Mouse (Mus musculus) thymus, postnatal 36 days (tissue): Measurements from ENCODE around the gene Usp24.

Experiments used
- DNase-seq, 2 experiments: peaks; one replicate each; pipeline ENCODE4 v3.0.0; 2022; ENCODE audit warnings: mixed read lengths in 2 of 2

Gene Usp24

DNA sequence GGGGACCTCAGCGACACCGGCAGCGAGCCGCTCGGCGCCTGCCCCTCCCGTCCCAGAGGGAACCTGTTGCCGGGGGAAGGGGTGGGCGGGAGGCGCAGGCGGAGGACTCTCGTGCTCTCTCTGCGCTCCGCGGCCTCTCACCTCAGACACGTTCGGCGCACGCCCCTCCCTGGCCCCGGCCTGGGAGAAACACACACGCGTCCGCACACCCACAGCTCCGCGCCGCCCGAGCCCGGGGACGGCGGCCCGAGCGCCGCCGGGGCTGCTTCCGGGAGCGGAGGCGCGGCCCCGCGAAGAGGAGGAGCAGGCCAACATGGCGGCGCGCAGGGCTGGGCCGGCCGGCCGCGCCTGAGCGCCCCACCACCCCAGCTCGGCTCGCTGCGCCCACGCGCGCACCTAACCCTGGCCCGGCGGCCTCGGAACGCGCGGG lies at the start of gene Usp24:
Gene Usp24, plus strand, starts transcription at position 293 of the 430 bp plus-strand sequence.
- peak; percentile 81 to 85 for DNase-seq

DNA sequence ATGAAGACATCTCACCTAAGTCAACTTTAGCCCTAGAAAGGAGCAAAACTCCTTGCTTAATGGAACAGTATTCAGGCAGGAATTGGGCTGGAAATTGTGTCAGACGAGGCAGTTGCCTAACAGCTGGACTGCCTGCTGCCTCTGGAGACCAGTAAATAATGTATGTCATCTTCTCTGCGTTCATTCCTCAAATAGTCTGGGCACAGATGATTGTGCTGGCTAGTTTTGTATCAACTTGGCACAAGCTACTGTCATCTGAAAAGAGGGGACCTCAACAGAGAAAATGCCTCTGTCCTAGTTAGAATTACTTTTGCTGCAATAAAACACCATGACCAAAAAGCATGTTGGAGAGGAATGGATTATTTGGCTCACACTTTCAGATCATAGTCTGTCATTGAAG lies 39.1 kb upstream of the Usp24 start:
- no peak for DNase-seq

DNA sequence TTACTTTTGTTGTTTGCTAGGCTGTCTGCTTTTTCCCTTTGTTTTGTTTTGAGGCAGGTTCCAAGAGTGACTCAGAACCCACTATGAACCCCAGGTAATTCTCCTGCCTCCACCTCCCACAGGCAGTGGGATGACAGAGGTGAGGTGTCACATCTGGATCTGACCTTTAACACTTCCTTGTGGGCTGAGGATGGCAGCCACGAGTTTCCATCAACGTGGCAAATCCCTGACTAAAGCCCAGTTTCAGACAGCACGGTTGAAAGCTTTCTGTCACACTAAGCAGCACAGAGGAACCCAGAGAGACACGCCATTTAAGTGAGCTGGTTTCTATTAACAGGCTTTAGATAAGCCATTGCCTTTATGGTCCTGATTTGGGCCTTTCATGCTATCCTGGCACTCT lies 36.8 kb upstream of the Usp24 start:
- no peak for DNase-seq

DNA sequence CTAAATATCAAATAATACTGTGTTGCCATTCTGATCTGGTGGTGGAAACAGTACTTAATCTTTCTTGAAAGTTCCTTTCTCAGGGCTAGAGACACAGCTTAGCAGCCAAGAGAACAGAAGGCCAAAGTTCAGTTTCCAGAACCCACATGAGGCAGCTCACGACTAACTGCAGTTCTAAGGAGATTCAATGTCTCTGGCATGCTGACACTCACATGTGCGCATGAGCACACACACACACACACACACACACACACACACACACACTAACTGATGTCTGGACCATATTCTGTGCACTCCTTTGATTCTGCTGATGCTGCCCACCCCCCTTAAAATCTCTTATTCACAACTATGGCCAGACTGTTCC lies 34.9 kb upstream of the Usp24 start:
- no peak for DNase-seq

DNA sequence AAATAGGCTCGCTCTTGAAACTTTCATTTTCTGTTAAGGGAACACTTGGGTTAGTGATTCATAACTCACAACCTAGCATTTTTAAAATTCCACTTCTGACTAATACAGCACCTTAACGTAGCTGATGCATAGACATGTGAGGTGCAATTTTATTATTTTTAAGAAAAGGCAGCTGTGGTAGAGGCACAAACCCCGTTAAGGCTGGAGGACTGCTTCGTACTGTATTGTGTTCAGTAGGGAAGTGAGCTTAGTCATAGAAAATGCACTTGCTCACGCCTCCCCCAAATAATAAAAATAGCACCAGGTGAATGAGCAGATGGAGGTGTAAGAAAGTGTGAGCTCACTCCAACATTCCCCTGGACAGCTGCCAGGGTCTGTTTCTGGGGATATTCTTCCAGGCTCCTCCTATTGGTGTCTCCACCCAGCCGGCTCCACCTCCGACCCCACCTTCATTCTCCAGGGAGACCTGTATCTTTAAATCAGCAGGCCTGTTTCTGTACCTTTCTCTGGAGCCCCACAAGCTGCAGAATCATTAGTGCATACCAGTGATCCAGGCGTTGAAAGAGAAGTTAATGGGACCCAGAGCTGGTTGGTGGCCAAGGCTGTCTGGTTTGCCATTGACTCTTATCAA lies 34.4 kb upstream of the Usp24 start:
- no peak for DNase-seq

DNA sequence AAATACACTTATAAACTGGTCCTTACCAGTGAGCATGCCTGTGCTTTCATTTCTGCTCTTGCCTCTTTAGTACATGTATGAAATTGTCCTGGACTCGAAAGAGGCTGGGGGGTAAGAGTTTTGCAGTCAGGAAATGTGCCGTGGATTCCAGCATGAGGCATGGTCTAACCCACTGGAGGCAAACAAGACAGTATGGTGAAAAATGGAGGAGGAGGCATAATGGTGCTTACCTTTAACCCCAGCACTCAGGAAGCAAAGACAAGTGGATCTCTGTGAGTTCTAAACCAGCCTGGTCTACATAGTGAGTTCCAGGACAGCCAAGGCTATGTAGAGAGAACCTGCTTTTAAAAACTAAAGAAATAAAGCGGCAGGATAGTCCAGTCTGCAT lies 33.9 kb upstream of the Usp24 start:
- DNase-seq, result no peak

DNA sequence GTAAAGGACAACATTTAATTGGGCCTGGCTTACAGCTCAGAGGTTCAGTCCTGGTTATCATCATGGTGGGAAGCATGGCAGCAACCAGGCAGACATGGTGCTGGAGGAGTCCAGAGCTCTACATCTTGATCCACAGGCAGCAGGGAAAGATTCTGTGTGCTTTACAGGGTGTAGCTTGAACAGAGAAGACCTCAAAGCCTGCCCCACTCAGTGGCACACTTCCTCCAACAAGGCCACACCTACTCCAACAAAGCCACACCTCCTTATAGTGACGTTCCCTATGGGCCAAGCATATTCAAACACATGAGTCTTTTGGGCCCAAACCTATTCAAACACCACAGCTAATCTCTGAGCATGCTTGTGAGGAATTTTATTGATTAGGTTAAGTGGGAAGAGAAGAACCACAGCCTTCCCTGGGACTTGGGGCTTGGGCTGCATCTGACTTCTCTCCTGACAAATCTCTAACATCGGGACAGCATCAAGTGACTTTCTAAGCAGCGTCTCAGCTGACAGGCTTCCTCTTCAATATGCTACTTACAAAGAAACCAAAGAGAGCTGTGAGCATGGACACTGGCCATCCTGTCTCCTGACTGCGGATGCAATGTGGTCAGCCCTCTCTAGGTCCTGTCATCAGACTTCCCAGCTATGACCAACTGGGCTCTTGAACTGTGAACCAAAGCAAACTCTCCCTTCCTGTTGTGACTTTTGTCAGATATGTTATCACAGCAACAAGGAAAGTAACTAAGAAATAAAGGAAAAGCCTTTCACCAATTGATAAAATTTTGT lies 28.9 kb upstream of the Usp24 start:
- DNase-seq, result no peak

DNA sequence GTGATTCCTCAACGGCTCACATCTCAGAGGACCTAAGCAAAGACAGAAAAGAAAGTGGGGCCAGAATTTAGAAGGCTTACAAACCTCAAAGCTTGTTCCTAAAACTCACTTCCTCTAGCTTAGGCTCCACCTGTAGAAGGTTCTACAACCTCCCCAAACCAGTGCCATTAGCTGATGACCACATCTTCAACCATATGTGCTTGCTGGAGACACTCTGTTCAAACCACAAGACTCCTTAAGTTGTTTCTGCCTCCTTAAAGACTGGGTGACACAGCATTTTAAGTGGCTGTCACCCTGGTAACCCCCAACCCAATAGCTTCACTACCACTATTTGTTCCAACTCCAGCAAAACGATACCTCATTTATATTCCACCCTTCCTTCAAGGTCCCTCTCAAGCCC lies 25.8 kb upstream of the Usp24 start:
- no peak for DNase-seq

DNA sequence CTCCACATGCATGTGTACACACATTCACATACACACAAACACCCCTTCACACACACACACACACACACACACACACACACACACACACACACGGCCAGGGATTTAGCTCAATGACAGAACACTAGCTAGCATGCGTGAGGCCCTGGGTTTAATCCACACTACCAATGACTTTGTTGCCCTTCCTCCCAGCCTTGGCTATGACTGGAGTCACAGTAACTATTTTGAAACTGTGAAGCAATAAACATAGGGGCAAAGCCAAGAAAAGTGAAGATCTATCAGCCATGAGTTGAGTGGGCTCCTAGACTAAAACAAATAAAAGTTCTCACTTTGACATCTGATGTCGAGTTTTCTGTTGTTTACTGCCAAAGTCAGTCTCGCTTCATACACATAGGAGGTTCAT lies 23.2 kb upstream of the Usp24 start:
- DNase-seq, result no peak

DNA sequence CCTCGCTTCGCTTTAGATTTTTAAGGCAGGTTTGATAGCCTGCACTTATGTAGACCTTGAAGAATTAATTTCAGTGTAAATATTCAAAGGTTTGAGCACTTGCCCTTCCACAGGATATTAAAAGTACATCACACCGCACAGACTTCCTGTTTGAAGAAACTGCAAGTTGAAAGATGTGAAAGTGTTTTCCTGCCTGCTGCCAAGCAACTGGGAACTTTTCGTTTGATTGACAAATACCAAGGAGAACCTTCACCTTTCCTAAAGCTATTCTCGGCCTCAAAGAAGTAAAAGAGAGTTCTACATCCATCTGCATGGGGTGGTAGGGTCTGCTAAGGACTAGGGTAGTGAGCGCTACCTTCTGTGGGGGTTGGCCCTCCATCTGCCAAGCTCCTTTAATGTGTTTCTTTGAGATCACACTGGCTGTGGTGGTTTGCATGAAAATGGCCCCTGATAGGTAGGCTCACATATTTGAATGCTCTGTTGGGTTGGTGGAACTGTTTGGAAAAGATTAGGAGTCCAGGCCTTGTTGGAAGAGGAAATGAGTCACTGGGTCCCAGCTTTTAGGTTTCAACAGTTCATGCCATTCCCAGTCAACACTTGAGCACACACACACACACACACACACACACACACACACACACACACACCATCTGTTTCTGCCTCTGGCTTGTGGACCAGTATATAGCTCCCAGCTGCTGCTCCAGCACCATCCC lies 22.5 kb upstream of the Usp24 start:
- DNase-seq, result peak in 1 of 2 experiments; percentile 18

DNA sequence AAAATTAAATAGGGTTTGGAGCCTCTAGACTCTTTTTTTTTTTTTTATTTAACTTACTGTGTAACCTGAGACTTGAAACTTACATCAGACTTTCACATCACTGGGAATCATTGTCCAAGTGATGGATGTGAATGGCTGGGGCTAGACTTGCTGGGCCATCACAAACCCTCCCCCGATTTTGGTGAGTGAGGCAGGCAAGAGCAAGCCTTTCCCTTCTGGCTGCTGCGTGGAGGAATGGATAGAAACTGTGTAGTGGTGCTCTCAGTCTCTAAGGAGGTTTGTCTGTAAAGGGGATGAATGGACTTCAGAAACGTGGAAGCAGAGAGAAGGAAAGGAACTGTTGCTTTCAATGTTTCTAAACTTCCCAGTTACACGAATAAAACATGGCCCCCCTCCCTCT lies 20.3 kb upstream of the Usp24 start:
- no peak for DNase-seq

DNA sequence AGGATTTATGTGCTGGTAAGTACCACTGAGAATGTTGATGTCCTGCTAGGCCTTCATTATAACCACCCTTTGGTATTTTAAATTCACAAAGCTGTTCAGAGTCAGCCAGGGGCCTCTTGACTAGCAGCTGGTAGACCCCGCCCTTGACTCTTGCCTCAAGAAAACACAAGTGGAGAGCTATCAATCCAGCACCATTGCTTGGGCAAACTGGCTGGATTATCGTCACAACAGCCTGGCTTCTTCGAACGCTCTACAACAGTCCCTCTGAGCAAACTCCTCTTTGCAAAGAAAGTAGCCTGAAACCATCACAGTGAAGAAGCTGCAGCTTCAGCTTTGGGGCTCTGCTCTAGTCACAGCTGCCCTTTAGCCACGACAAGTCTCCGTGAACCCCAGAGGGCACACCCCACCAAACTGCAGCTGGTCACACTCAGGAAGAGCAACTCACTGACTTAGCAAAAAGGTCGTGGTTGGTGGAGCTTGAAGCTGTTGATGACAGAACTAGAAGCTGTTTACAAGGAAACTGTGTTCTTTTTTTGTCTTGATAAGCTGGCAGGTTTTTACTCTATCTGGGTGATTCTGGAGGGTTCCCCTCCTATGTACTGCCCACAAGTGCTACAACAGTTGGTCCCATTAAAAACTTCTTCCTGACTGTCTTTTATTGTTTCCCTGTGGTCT lies 19.5 kb upstream of the Usp24 start:
- no peak for DNase-seq

DNA sequence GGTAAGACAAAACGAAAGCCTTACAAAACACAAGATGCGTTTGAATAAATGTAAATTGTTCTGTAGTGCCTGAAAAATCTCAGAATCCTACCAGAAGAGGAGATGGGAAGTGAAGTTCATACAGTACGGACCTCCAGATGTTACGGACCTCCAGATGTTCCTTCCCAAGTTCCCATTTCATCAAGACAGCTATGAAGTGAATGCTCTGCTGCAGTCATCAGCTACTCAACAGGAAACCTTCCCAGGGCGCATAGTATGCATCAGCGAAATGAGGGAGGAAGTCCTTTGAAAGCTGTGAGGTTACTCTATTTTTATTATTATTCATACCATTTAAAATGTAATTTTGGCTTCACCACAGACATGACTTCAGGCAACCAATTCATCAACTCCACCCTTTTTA lies 14.7 kb upstream of the Usp24 start:
- DNase-seq, result no peak

DNA sequence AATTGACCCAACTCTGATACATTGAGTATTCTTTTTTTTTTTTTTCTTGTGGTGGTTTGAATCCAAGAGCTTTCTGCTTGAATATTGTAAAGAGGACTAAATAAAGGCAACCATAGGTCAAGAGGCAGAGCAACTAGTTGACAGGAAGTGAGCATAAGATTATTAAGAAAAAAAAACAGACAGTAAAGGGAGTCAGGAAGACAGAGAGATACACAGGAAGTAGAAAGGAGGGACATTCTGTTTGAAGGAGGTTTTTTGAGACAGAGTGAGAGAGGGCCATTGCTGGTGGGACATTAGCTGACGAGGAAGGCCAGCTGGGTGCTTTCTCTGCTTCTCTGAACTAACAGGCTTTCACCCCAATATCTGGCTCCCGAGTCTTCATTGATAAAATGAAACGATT lies 7.9 kb upstream of the Usp24 start:
- DNase-seq, result no peak

DNA sequence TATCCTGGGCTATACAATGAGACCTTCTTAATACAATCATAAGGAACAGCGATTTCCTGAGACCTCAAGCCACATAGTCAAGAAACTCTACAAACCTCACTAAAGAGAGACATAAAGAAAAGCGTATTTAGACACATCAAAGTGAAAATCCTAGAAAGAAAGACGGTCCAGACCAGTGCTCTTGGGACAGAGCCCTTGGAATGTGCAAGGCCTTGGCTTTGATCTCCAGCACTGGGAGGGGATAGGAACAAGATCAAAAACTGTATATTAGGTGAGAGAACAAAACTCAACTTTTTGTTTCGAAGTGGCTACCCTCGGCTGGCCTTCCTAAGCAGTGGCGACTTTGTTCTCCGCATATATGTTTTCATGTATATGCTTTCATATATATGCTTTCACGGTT lies 3.4 kb upstream of the Usp24 start:
- no peak for DNase-seq

DNA sequence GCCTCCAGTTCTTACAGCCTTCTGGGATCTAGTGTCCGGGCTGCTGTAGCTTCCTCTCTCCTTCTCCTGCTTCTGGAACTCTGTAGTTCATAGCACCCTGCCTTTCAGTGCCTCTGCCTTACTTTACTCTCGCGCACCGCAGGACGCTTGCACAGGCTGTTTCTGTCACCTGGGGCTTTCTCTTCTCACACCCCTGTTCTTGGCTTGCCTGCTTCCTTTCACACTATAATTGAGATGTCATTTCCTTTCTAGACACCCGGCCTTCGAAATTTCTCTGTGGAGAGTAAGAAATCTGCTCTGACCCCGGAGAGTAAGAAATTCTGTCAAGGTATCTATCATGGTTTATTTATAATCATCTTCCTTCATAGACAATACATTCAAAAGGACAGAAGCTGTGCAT lies 2.9 kb upstream of the Usp24 start:
- DNase-seq, result peak in 1 of 2 experiments; percentile 45

DNA sequence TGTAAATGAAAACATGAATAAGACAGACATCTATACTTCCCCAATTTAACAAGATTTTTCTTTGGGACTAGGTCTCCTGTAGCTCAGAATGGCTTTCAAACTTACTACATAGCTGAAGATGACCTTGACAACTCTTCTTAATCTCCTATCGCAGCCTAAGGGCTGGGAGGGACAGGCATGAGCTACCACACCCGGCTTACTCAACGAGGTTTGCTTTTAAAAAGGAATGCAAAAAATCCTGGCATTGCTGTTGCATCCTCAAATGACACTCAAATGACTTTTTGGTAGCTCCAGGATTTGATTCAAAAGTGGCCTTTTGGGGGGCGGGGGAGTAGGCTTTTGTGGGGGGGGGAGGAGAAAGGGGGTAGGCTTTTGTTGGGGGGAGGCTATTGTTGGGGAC lies 2.1 kb upstream of the Usp24 start:
- no peak for DNase-seq

DNA sequence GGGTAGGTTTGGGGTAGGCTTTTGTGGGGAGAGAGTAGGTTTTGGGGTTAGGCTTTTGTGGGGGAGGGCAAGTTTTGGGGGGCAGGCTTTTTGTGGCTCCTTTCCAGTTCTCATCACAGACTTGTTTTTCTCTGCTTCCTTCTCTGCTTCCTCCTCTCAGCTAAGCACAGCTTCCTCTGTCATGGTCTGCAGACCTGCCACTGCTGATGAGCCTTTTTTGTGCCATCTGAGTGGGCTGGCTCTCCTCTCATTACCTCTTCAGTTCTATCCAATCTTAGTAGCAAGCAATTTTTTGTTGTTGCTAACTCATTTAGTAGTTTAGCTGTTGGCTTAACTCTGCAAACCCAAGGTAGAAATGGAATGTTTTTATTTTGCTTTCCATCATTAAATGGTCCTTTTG lies 1.7 kb upstream of the Usp24 start:
- DNase-seq, result peak; percentile 35 to 41

DNA sequence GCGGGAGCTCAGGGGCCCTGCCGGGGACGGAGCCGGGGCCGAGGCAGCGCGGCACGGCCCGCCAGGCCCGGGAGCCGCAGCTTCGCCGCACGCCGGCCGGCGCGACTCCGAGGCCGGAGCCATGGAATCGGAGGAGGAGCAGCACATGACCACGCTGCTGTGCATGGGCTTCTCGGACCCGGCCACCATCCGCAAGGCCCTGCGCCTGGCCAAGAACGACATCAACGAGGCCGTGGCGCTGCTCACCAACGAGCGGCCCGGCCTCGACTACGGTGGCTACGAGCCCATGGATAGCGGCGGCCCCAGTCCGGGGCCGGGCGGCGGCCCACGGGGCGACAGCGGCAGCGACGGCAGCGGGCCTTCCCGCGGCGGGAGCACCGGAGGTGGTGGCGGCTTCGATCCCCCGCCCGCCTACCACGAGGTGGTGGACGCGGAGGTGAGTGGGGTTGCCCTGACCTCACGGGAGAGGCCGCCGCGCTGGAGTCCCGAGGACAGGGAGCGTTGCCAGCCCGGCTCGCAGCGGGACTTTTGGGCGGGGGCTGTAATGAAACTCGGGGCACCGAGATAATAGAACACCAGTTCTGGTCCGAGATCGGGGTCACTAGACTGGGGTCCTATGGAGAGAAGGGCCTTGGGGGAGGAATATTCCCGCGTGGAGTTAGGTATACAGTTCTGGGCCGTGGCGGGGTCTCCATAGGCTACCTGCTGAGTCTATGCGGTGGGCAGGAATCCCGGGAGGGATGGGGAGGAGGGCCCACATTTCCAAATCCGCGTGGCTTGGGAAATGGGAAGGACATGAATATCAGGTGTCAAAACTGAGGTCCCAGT lies 552 bp downstream of the Usp24 start:
- peak in 1 of 2 experiments; percentile 60 for DNase-seq

DNA sequence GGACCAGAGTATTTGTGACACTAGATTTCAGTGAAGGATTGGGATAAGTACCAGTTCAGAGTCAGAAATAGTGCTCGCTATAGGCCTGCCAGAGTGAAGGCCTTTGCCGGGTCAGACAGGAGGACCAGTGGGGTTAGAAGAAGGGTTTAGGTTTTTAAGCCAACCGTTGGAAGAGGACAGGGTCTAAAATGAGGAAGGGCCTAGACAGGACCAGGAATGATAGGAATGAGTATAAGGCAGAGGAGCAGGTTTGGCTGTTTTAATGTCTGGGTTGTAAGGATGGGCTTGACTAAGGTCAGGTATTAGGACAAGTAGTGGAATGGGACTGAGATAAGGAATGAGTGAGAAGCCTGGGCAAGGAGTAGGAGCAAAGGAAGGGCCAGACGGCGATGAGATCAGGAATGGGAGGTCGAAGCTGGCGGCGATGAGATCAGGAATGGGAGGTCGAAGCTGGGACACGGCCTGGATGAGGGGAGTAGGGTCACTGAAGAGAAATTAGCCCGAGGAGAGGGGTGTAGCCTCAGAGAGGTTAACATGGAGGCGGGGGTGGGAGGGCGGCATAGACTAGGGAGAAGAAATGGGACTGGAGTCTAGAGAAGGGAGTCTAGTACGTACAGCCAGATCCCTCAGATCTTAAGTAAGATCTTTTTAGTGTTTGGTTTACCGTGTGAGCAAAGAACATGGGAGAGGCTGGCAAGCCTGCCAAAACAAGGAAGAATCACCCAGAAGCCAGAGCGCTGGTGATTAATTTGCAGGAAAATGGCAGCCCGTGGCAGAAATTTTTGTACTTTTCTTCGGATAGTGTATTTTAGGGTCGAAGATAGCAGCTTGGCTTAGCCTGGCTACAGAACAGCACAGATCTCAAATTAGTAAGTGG lies 1.4 kb downstream of the Usp24 start:
- DNase-seq, result no peak

DNA sequence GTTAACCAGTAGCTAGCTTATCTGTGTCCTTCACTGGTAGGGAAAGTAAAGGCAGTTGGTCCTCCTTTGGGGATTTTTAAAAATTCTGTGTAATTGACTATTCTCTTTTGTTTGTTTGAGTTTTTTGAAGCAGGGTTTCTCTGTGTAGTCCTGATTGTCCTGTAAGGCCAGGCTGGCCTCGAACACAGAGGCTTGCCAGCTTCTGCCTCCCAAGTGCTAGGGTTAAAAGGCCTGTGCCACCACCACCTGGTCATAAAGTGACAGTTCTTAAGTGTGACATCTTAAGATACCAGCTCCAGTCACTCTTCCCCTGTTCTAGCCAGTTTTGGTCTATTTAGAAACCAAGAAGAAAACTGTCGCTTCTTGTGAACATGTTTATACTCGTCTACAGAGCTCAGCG lies 2.2 kb downstream of the Usp24 start:
- no peak for DNase-seq

DNA sequence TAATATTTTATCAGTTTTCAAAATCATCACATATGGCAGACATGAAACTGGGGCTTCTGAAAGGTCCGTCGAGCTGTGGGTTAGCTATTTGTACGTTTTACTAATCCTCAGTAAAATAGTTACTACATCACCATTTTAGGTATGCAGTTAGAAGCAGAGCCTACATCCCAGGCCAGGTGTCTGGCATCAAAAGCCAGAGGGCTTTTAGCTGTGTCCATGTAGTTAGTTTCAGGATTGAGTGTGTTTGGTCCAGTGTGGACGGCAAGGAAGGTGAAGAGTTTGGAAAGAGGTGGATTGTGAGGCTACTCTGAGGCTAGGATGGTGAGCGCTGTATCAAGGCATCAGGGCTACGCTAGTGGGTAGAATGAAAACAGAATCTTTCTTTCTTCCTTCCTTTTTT lies 3.0 kb downstream of the Usp24 start:
- no peak for DNase-seq
